Mouse (Mus musculus) left cerebral cortex, postnatal 14 days (tissue): ENCODE results near the gene Clasp2. TPM values are rescaled to one million over a fixed set of nuclear protein-coding genes. Genes with fewer than 3 reads are reported as not detected.
"Not testable (repeated sequence)": the region's sequence is repeated elsewhere in the genome, so short reads cannot be mapped to it uniquely, and the experiment has no call there.

ENCODE experiments used
- DNase-seq, 2 experiments: peaks; one replicate each; pipeline ENCODE4 v3.0.0; 2021 to 2022; ENCODE audit warnings: low spot score in 2 of 2, mixed read lengths in 1 of 2
- intact Hi-C: fragments of 180-260 bp; cut with DNase I; formaldehyde crosslinking; loops from one replicate; pipeline ENCODE4 v1.15.1; 2025
- long read RNA-seq, 2 experiments: library from polyadenylated mRNA; stranded (forward); transcript quantifications; one replicate each; pipeline ENCODE4 v2.0.0; 2021
- total RNA-seq, 2 experiments: library from RNA; stranded (reverse); gene quantifications; 2 replicates each; pipeline ENCODE4 v1.2.3; 2021

The Clasp2 gene
- total RNA-seq = 100 to 1,000 TPM; 297 to 298 TPM
- long read RNA-seq, experiment 1, partial matches to known transcripts = 16 of 31 reads
- long read RNA-seq, experiment 1, other reads (novel, unspliced or antisense) = 15 of 31 reads
- long read RNA-seq, experiment 2, partial matches to known transcripts = 7 of 16 reads
- long read RNA-seq, experiment 2, other reads (novel, unspliced or antisense) = 8 of 16 reads

- intact Hi-C loops = loop anchor here (5.0 kb wide), 1 partner anchor 51 kb away; no protein-coding TSS in a partner anchor
- DNase-seq = peak; percentile 53 to 76
These were observed at the start of gene Clasp2 for GRCm38 (mm10) chr9:113741108-113741636. Gene Clasp2, plus strand, starts transcription at chr9:113741473.

- intact Hi-C loops = no loop called here
- no peak for DNase-seq
These were observed 39.7 kb upstream of the Clasp2 start for GRCm38 (mm10) chr9:113701441-113702160.

GRCm38 (mm10) chr9:113706108-113706507 lies 35.2 kb upstream of the Clasp2 start:
- DNase-seq = no peak
- intact Hi-C loops = no loop called here

GRCm38 (mm10) chr9:113706841-113707240 lies 34.4 kb upstream of the Clasp2 start:
- intact Hi-C loops = no loop called here
- DNase-seq = no peak

- intact Hi-C loops = no loop called here
- DNase-seq = peak; percentile 94
These were observed 33.6 kb upstream of the Clasp2 start, which contains the start of gene Pdcd6ip for GRCm38 (mm10) chr9:113707481-113708360. Gene Pdcd6ip, minus strand, starts transcription at chr9:113708259.

GRCm38 (mm10) chr9:113708361-113709280 lies 32.7 kb upstream of the Clasp2 start:
- intact Hi-C loops = no loop called here
- no peak for DNase-seq

GRCm38 (mm10) chr9:113710871-113711270 lies 30.4 kb upstream of the Clasp2 start:
- no peak for DNase-seq
- intact Hi-C loops = no loop called here

- intact Hi-C loops = no loop called here
- DNase-seq = peak; percentile 49 to 56
These were observed 22.2 kb upstream of the Clasp2 start for GRCm38 (mm10) chr9:113719063-113719462.

GRCm38 (mm10) chr9:113724646-113725045 lies 16.6 kb upstream of the Clasp2 start:
- DNase-seq = no peak
- intact Hi-C loops = no loop called here

- DNase-seq, intact Hi-C loops: not testable (repeated sequence)
These were observed 15.7 kb upstream of the Clasp2 start for GRCm38 (mm10) chr9:113725609-113726008.

GRCm38 (mm10) chr9:113726131-113726530 lies 15.1 kb upstream of the Clasp2 start:
- intact Hi-C loops = no loop called here

GRCm38 (mm10) chr9:113726991-113727680 lies 14.1 kb upstream of the Clasp2 start:
- DNase-seq = no peak
- intact Hi-C loops = no loop called here

More at GRCm38 (mm10) chr9:113726131-113726530, 15.1 kb upstream of the Clasp2 start:
- DNase-seq = no peak

GRCm38 (mm10) chr9:113731540-113731939 lies 9.7 kb upstream of the Clasp2 start:
- intact Hi-C loops = no loop called here
- no peak for DNase-seq

- intact Hi-C loops = no loop called here
- DNase-seq = no peak
These were observed 5.4 kb upstream of the Clasp2 start for GRCm38 (mm10) chr9:113735920-113736319.

GRCm38 (mm10) chr9:113738021-113738420 lies 3.3 kb upstream of the Clasp2 start:
- peak in 1 of 2 experiments; percentile 19 for DNase-seq
- intact Hi-C loops = no loop called here

- intact Hi-C loops = no loop called here
- DNase-seq = no peak
These were observed 2.3 kb upstream of the Clasp2 start for GRCm38 (mm10) chr9:113738941-113739340.

GRCm38 (mm10) chr9:113741637-113742137 lies 414 bp downstream of the Clasp2 start:
- DNase-seq = peak in 1 of 2 experiments; percentile 18
- intact Hi-C loops = loop anchor here (2.0 to 5.0 kb wide), 2 partner anchors 51 to 81 kb away; no protein-coding TSS in a partner anchor

GRCm38 (mm10) chr9:113742361-113742794 lies 1.1 kb downstream of the Clasp2 start:
- intact Hi-C loops = loop anchor here (2.0 to 5.0 kb wide), 2 partner anchors 50 to 80 kb away; no protein-coding TSS in a partner anchor
- peak; percentile 51 to 55 for DNase-seq
